Mouse (Mus musculus) heart, embryonic 14.5 days (tissue): ENCODE results near the gene Stx6. TPM values are rescaled to one million over a fixed set of nuclear protein-coding genes. Genes with fewer than 3 reads are reported as not detected.
A peak's percentile ranks its signal among the peaks of the same experiment; 100 is the strongest.

Experiments used
- ATAC-seq: fragments of 200-750 bp; cut with Nextera tagmentation; 2 replicates; pipeline ENCODE4 v1.8.0; 2017; ENCODE audit warnings: low read depth, moderate TSS enrichment; ENCODE audit not compliant: insufficient number of reproducible peaks, insufficient read depth, low FRiP score
- H3K27ac ChIP-seq, 2 experiments: fragments of 200-500 bp in 1 of 2; fragments of 300-500 bp in 1 of 2; sonication (generic) in 1 of 2; replicated peaks in 1 of 2; 2 replicates each; pipeline ENCODE4 v1.5.1; 2012 to 2014; ENCODE audit warnings: low read depth in 2 of 2, low read length in 2 of 2, control low read depth in 1 of 2, mild to moderate bottlenecking in 1 of 2, mixed read lengths in 1 of 2; ENCODE audit not compliant: control insufficient read depth in 1 of 2, insufficient read depth in 1 of 2
- H3K27me3 ChIP-seq: fragments of 300-500 bp; sonication (generic); 2 replicates; pipeline ENCODE4 v1.6.1; 2014; ENCODE audit warnings: mild to moderate bottlenecking, low read length, control low read depth; ENCODE audit not compliant: control insufficient read depth, insufficient read depth
- H3K36me3 ChIP-seq: fragments of 300-500 bp; sonication (generic); 2 replicates; pipeline ENCODE4 v1.6.1; 2014; ENCODE audit warnings: mild to moderate bottlenecking, control low read depth, low read length, mixed read lengths; ENCODE audit not compliant: control insufficient read depth, insufficient read depth
- H3K4me1 ChIP-seq, 2 experiments: fragments of 200-500 bp in 1 of 2; fragments of 300-500 bp in 1 of 2; sonication (generic) in 1 of 2; 2 replicates each; pipeline ENCODE4 v1.6.1; 2012 to 2014; ENCODE audit warnings: low read length in 2 of 2, control low read depth in 1 of 2, mixed read lengths in 1 of 2; ENCODE audit not compliant: control insufficient read depth in 2 of 2, insufficient read depth in 2 of 2
- H3K4me2 ChIP-seq: fragments of 300-500 bp; sonication (generic); 2 replicates; pipeline ENCODE4 v1.6.1; 2014; ENCODE audit warnings: mild to moderate bottlenecking, low read length
- H3K4me3 ChIP-seq, 2 experiments: fragments of 200-500 bp in 1 of 2; fragments of 300-500 bp in 1 of 2; sonication (generic) in 1 of 2; 2 replicates each; pipeline ENCODE4 v1.5.1; 2012 to 2014; ENCODE audit warnings: low read length in 2 of 2, mild to moderate bottlenecking in 2 of 2, control low read depth in 1 of 2, low read depth in 1 of 2, moderate library complexity in 1 of 2; ENCODE audit not compliant: control insufficient read depth in 1 of 2, insufficient read depth in 1 of 2
- H3K9ac ChIP-seq: fragments of 300-500 bp; sonication (generic); 2 replicates; pipeline ENCODE4 v1.6.1; 2014; ENCODE audit warnings: mild to moderate bottlenecking, low read length
- H3K9me3 ChIP-seq: fragments of 300-500 bp; sonication (generic); 2 replicates; pipeline ENCODE4 v1.6.1; 2016; ENCODE audit warnings: low read length, control low read depth; ENCODE audit not compliant: control insufficient read depth
- WGBS: fragments of 180-500 bp; shearing (Covaris S2); extraction: QIAGEN DNeasy Blood & Tissue Kit; methylation state at CpG from one replicate; pipeline ENCODE4 v1.1.7; 2014; 5-methylcytosine and 5-hydroxymethylcytosine counted together
- polyA plus RNA-seq: library from polyadenylated mRNA; unstranded; fragments of >200 nt; fragmentation: Nextera tagmentation; extraction: Ambion mirVana; gene quantifications from 2 replicates; pipeline ENCODE4 v1.2.1, GENCODE M21; 2014

The Stx6 gene
- polyA plus RNA-seq, 1 experiment from 2014 or later = 56.4 TPM

- H3K27ac ChIP-seq = no peak overlapping the region; a peak in 1 of 4 replicates
- WGBS = 46% methylated on average over 6 of the region's 6 CpGs
These were observed 12.9 kb upstream of the Stx6 start for GRCm38 (mm10) chr1:155145620-155146019.

GRCm38 (mm10) chr1:155146572-155146980 is 11.9 kb upstream of the Stx6 start, which contains the start of gene Mr1:
Mr1 (minus strand) TSS chr1:155146814.
- WGBS = 33% methylated on average over 8 of the region's 8 CpGs
- Histone ChIP-seq H3K9me3 (0 out of 2 replicates have a peak, but pooled peaks cover 3% of the 10 kb centered on the region), H3K27ac (peak within 1 kb of the TSS; percentile 32 to 66; a peak in 2 of 4 replicates), H3K27me3 (no peaks in the 10 kb centered on the region), H3K9ac (peak within 1 kb of the TSS; percentile 71), H3K4me3 (peak within 1 kb of the TSS; percentile 44 to 56), H3K36me3 (no peaks in the 10 kb centered on the region), H3K4me1 (peaks cover 0 to 4% of the 10 kb centered on the region in 2 experiments; a peak in 2 of 4 replicates), H3K4me2 (peak within 1 kb of the TSS; percentile 66)
- ATAC-seq = peak; percentile 84

More at GRCm38 (mm10) chr1:155145620-155146019, 12.9 kb upstream of the Stx6 start:
- Histone ChIP-seq H3K4me3 (no peak overlapping the region; a peak in 1 of 4 replicates), H3K4me2 (peak overlapping the region; percentile 66), H3K9me3 (0 out of 2 replicates have a peak, but pooled peaks cover 3% of the 10 kb centered on the region), H3K27me3 (no peaks in the 10 kb centered on the region), H3K9ac (peak overlapping the region; percentile 71), H3K36me3 (no peaks in the 10 kb centered on the region), H3K4me1 (peaks cover 0 to 4% of the 10 kb centered on the region in 2 experiments; a peak in 2 of 4 replicates)
- ATAC-seq = no peak

- Histone ChIP-seq H3K36me3 (no peaks in the 10 kb centered on the region), H3K4me1 (peaks cover 0 to 4% of the 10 kb centered on the region in 2 experiments; a peak in 2 of 4 replicates), H3K9me3 (0 out of 2 replicates have a peak, but pooled peaks cover 3% of the 10 kb centered on the region), H3K4me3 (no peak overlapping the region), H3K4me2 (no peak overlapping the region), H3K9ac (no peak overlapping the region), H3K27me3 (no peaks in the 10 kb centered on the region), H3K27ac (no peak overlapping the region; a peak in 1 of 4 replicates)
- WGBS = 86% methylated on average over 2 of the region's 2 CpGs
- no peak for ATAC-seq
These were observed 11.3 kb upstream of the Stx6 start for GRCm38 (mm10) chr1:155147228-155147627.

GRCm38 (mm10) chr1:155149403-155149802 is 9.1 kb upstream of the Stx6 start:
- Histone ChIP-seq H3K36me3 (no peaks in the 10 kb centered on the region), H3K27ac (no peak overlapping the region), H3K27me3 (no peaks in the 10 kb centered on the region), H3K4me2 (no peak overlapping the region), H3K4me1 (peaks cover 0 to 4% of the 10 kb centered on the region in 2 experiments; a peak in 2 of 4 replicates), H3K4me3 (no peak overlapping the region), H3K9me3 (0 out of 2 replicates have a peak, but pooled peaks cover 3% of the 10 kb centered on the region), H3K9ac (no peak overlapping the region)
- no peak for ATAC-seq
- 91% methylated on average over 3 of the region's 3 CpGs for WGBS

GRCm38 (mm10) chr1:155150821-155151220 is 7.7 kb upstream of the Stx6 start:
- no peak overlapping the region for H3K27ac ChIP-seq
- no peak overlapping the region for H3K4me3 ChIP-seq
- H3K9me3 ChIP-seq = 0 out of 2 replicates have a peak, but pooled peaks cover 3% of the 10 kb centered on the region
- H3K4me2 ChIP-seq = no peak overlapping the region
- H3K4me1 ChIP-seq = peaks cover 0 to 4% of the 10 kb centered on the region in 2 experiments; a peak in 2 of 4 replicates
- H3K36me3 ChIP-seq = no peaks in the 10 kb centered on the region
- H3K9ac ChIP-seq = no peak overlapping the region
- no peak for ATAC-seq
- 87% methylated on average over 5 of the region's 5 CpGs for WGBS
- H3K27me3 ChIP-seq = no peaks in the 10 kb centered on the region

- no peaks in the 10 kb centered on the region for H3K4me1 ChIP-seq
- 0 out of 2 replicates have a peak, but pooled peaks cover 3% of the 10 kb centered on the region for H3K9me3 ChIP-seq
- no peak overlapping the region for H3K4me3 ChIP-seq
- H3K27me3 ChIP-seq = no peaks in the 10 kb centered on the region
- WGBS = 62% methylated on average over 4 of the region's 4 CpGs
- H3K36me3 ChIP-seq = no peaks in the 10 kb centered on the region
- H3K9ac ChIP-seq = no peak overlapping the region
- no peak overlapping the region for H3K4me2 ChIP-seq
- no peak overlapping the region for H3K27ac ChIP-seq
- ATAC-seq = no peak
These were observed 4.6 kb upstream of the Stx6 start for GRCm38 (mm10) chr1:155153906-155154305.

GRCm38 (mm10) chr1:155158970-155159484 is 512 bp downstream of the Stx6 start:
- H3K9ac ChIP-seq = peak overlapping the region; percentile 89
- H3K4me1 ChIP-seq = peaks cover 2 to 7% of the 10 kb centered on the region in 2 experiments; a peak in 1 of 4 replicates
- under 1% methylated on average over 46 of the region's 46 CpGs for WGBS
- peak overlapping the region; percentile 76 to 88 for H3K27ac ChIP-seq
- H3K27me3 ChIP-seq = no peaks in the 10 kb centered on the region
- peak; percentile 66 for ATAC-seq
- no peaks in the 10 kb centered on the region for H3K9me3 ChIP-seq
- H3K4me2 ChIP-seq = peak overlapping the region; percentile 66
- peak overlapping the region; percentile 96 to 98 for H3K4me3 ChIP-seq
- H3K36me3 ChIP-seq = no peaks in the 10 kb centered on the region
